Mouse (Mus musculus) limb, embryonic 14.5 days (tissue): Measurements from ENCODE around the gene Apoc1. TPM values are rescaled to one million over a fixed set of nuclear protein-coding genes. Genes with fewer than 3 reads are reported as not detected.

Source experiments
- ATAC-seq: fragments of 200-750 bp; cut with Nextera tagmentation; 2 replicates; pipeline ENCODE4 v1.8.0; 2017; ENCODE audit warnings: low read depth, moderate number of reproducible peaks, moderate TSS enrichment; ENCODE audit not compliant: low FRiP score
- DNase-seq: peaks from one replicate; pipeline ENCODE4 v3.0.0-alpha.2; 2015; ENCODE audit warnings: low spot score
- H3K27ac ChIP-seq: fragments of 300-500 bp; sonication (generic); replicated peaks from 2 replicates; pipeline ENCODE4 v1.5.1; 2014; ENCODE audit warnings: low read depth, mild to moderate bottlenecking, low read length, moderate library complexity, mixed read lengths
- H3K27me3 ChIP-seq: fragments of 300-500 bp; sonication (generic); 2 replicates; pipeline ENCODE4 v1.6.1; 2014; ENCODE audit warnings: low read length, mixed read lengths; ENCODE audit not compliant: control insufficient read depth, insufficient read depth
- H3K36me3 ChIP-seq: fragments of 300-500 bp; sonication (generic); 2 replicates; pipeline ENCODE4 v1.6.1; 2014; ENCODE audit warnings: mild to moderate bottlenecking, low read length, moderate library complexity, mixed read lengths; ENCODE audit not compliant: control insufficient read depth, insufficient read depth
- H3K4me1 ChIP-seq: fragments of 300-500 bp; sonication (generic); 2 replicates; pipeline ENCODE4 v1.6.1; 2014; ENCODE audit warnings: antibody characterized with exemption, low read length, mixed read lengths; ENCODE audit not compliant: control insufficient read depth, insufficient read depth
- H3K4me2 ChIP-seq: fragments of 300-500 bp; sonication (generic); replicated peaks from 2 replicates; pipeline ENCODE4 v1.6.1; 2014; ENCODE audit warnings: low read depth, mild to moderate bottlenecking, low read length, moderate library complexity; ENCODE audit not compliant: severe bottlenecking
- H3K4me3 ChIP-seq: fragments of 300-500 bp; sonication (generic); replicated peaks from 2 replicates; pipeline ENCODE4 v1.5.1; 2014; ENCODE audit warnings: low read length
- H3K9ac ChIP-seq: fragments of 300-500 bp; sonication (generic); 2 replicates; pipeline ENCODE4 v1.6.1; 2014; ENCODE audit warnings: mild to moderate bottlenecking, low read depth, low read length, moderate library complexity; ENCODE audit not compliant: severe bottlenecking
- H3K9me3 ChIP-seq: fragments of 300-500 bp; sonication (generic); 2 replicates; pipeline ENCODE4 v1.6.1; 2016; ENCODE audit warnings: low read length; ENCODE audit not compliant: control insufficient read depth
- POLR2A ChIP-seq: fragments of 200-500 bp; IDR thresholded peaks from 2 replicates; pipeline ENCODE4 v1.8.0; 2012; ENCODE audit warnings: inconsistent platforms, mild to moderate bottlenecking, moderate library complexity, borderline replicate concordance; ENCODE audit not compliant: insufficient read depth, insufficient read length; ENCODE audit errors: extremely low read depth
- WGBS: fragments of 180-500 bp; shearing (Covaris S2); extraction: QIAGEN DNeasy Blood & Tissue Kit; methylation state at CpG from one replicate; pipeline ENCODE4 v1.1.7; 2014; 5-methylcytosine and 5-hydroxymethylcytosine counted together
- polyA plus RNA-seq, 2 experiments: library from polyadenylated mRNA; depleted of rRNA in 1 of 2; stranded (reverse) in 1 of 2; unstranded in 1 of 2; fragments of >200 nt; fragmentation: Nextera tagmentation in 1 of 2; extraction: Ambion mirVana in 1 of 2; gene quantifications; 2 replicates each; pipeline versions ENCODE4 v1.2.1 to v1.2.3; 2012 to 2014

Apoc1 gene
- polyA plus RNA-seq, 2 experiments = 16.4 to 36.5 TPM

- Histone ChIP-seq H3K27me3 (no peaks in the 10 kb centered on the region), H3K4me3 (no peak overlapping the region), H3K4me1 (peaks cover 16% of the 10 kb centered on the region), H3K36me3 (peaks cover 3% of the 10 kb centered on the region; the same call in 1 of the 2 replicates), H3K4me2 (no peak overlapping the region), H3K9ac (no peak overlapping the region), H3K27ac (no peak overlapping the region), H3K9me3 (no peaks in the 10 kb centered on the region; the same call in 1 of the 2 replicates)
- no peak for ATAC-seq
- no peak for TF ChIP-seq POLR2A
- DNase-seq = no peak
- 85% methylated on average over 6 of the region's 6 CpGs for whole genome bisulfite sequencing
Measured at GRCm38 (mm10) chr7:19695881-19696280, 3.4 kb upstream of the Apoc1 start.

- Histone ChIP-seq H3K4me3 (no peak overlapping the region), H3K9me3 (no peaks in the 10 kb centered on the region; the same call in 1 of the 2 replicates), H3K4me1 (peaks cover 16% of the 10 kb centered on the region), H3K27ac (no peak overlapping the region), H3K27me3 (no peaks in the 10 kb centered on the region), H3K9ac (no peak overlapping the region), H3K4me2 (no peak overlapping the region), H3K36me3 (peaks cover 3% of the 10 kb centered on the region; the same call in 1 of the 2 replicates)
- ATAC-seq (no peak), DNase-seq (no peak)
- TF ChIP-seq POLR2A = no peak
- 53% methylated on average over 8 of the region's 8 CpGs for WGBS
Measured at GRCm38 (mm10) chr7:19695213-19695594, 2.7 kb upstream of the Apoc1 start.

GRCm38 (mm10) chr7:19694336-19695212 lies 2.1 kb upstream of the Apoc1 start:
- no peak overlapping the region for H3K4me2 ChIP-seq
- no peak for TF ChIP-seq POLR2A
- no peaks in the 10 kb centered on the region; the same call in 1 of the 2 replicates for H3K9me3 ChIP-seq
- no peak for ATAC-seq
- 87% methylated on average over 10 of the region's 10 CpGs for WGBS
- no peak overlapping the region for H3K4me3 ChIP-seq
- H3K27ac ChIP-seq = no peak overlapping the region
- H3K36me3 ChIP-seq = peaks cover 3% of the 10 kb centered on the region; the same call in 1 of the 2 replicates
- H3K4me1 ChIP-seq = peaks cover 15% of the 10 kb centered on the region
- no peaks in the 10 kb centered on the region for H3K27me3 ChIP-seq
- no peak overlapping the region for H3K9ac ChIP-seq
- no peak for DNase-seq

- Histone ChIP-seq H3K4me1 (peaks cover 4% of the 10 kb centered on the region; the same call in 1 of the 2 replicates), H3K27ac (no peak overlapping the region), H3K4me2 (no peak overlapping the region), H3K36me3 (peaks cover 3% of the 10 kb centered on the region; the same call in 1 of the 2 replicates), H3K9ac (no peak overlapping the region), H3K27me3 (no peaks in the 10 kb centered on the region), H3K4me3 (no peak overlapping the region), H3K9me3 (no peaks in the 10 kb centered on the region; the same call in 1 of the 2 replicates)
- TF ChIP-seq POLR2A = no peak
- 34% methylated on average over 9 of the region's 10 CpGs for WGBS
- DNase-seq (no peak), ATAC-seq (peak; percentile 29; the same call in 1 of the 2 replicates)
Measured at GRCm38 (mm10) chr7:19693421-19693820, 961 bp upstream of the Apoc1 start.

- DNase-seq (no peak), ATAC-seq (no peak)
- no peak for TF ChIP-seq POLR2A
- peaks cover 3% of the 10 kb centered on the region; the same call in 1 of the 2 replicates for H3K36me3 ChIP-seq
- H3K9ac ChIP-seq = no peak overlapping the region
- H3K9me3 ChIP-seq = no peaks in the 10 kb centered on the region; the same call in 1 of the 2 replicates
- no peak overlapping the region for H3K4me3 ChIP-seq
- no peaks in the 10 kb centered on the region for H3K27me3 ChIP-seq
- H3K27ac ChIP-seq = no peak overlapping the region
- H3K4me1 ChIP-seq = no peaks in the 10 kb centered on the region; the same call in 1 of the 2 replicates
- WGBS = 79% methylated on average over 6 of the region's 6 CpGs
- H3K4me2 ChIP-seq = no peak overlapping the region
Measured at GRCm38 (mm10) chr7:19691434-19691833, 1.0 kb downstream of the Apoc1 start.
